Mouse (Mus musculus) stomach, postnatal 0 days (tissue): ENCODE results near the gene Vwa1.

Experiments used
- CTCF ChIP-seq: IDR thresholded peaks from 2 replicates; pipeline ENCODE4 v1.5.1; 2016; ENCODE audit warnings: antibody characterized with exemption, low read depth, mild to moderate bottlenecking, moderate library complexity
- EP300 ChIP-seq: optimal IDR thresholded peaks from 2 replicates; pipeline ENCODE3; 2016; ENCODE audit warnings: antibody characterized with exemption

- TF ChIP-seq CTCF = no peak
- no peak for TF ChIP-seq EP300
These were observed 40.1 kb downstream of the Vwa1 start, which contains the start of gene Tmem240 for GRCm38 (mm10) chr4:155734350-155734941.
